Mouse (Mus musculus): ENCODE data around the gene Wdr83.

DNA sequence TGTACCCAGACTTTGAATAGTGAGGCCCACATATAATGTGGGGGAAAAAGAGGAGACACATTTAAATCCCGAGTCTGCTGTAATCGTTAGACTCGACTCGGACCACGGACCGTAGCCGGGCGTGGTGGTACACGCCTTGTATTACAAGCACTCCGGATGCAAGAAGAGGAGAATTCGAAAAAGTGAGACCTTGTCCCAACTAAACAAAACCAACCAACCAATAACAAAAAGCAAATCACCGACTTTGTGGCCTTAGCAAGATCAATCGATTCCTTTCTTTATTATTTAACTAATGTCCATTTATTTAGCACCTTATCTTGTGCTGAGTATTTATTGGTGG, 53.6 kb downstream of the Wdr83 start:
- TF ChIP-seq CTCF (IDR thresholded peaks at IDR 0.05; ENCODE audit: extremely low read depth, insufficient read length, insufficient replicate concordance, low read depth, low read length) (no peak), POLR2A (IDR thresholded peaks at IDR 0.05; ENCODE audit: low read depth, low read length) (no peak)

Measured in small intestine, adult 2 months (tissue).